Mouse (Mus musculus): ENCODE data around the gene Zscan10.
"Not testable (repeated sequence)": the region's sequence is repeated elsewhere in the genome, so short reads cannot be mapped to it uniquely, and the experiment has no call there.

The Zscan10 gene

DNA sequence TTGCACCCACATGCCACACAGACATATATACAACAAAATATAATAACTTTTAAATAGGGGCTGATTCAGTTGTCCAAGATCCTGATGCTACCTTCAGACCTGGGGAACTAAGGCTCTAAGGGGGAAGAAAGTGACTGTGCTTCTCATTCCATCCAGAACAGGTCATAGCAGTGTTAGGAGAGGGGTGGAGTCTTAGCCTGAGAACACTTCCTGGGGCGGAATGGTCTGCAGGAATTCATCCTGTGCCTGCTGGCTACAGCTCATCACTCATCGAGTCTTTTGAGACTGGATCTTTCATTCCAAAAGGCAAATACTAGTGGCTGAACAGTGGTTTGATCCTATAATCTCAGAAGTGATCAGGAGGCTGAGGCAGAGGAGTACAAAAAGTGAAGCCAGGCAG, 13.4 kb upstream of the Zscan10 start:
- no peak for DNase-seq (ENCODE audit: low read depth)

DNA sequence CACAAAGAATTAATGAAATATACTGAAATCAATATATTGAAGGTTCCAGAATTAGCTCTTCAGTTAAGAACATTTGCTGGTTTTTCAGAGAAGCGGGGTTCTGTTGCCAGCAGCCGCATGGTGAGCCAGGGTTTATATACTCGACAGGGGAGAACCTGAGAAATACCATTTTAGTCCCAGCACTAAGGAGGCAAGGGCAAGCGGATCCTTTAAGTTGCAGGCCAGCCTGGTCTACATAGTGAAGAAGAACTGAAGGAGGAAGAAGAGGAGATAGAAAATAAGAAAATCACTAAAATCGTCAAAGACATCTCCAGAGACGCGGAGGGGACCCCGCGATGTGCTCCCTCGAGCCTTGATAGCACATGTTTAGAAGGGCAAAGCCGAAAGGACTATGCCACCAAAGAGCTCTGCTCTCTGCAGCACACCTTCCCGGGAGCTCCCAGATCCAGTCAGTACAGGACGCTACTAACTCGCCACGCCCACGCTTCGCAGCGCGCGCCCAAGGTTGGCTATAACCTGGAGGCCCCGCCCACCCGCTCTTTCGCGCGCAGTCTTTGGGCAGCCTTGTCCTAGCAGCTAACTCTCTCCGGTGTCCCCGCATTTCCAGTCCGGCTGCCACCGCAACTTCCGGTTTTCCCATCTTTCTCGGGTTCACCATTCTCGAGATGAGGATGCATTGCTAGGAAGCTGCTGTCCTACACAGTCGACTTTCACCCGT, 8.3 kb upstream of the Zscan10 start:
- no peak for DNase-seq (ENCODE audit: low read depth)

DNA sequence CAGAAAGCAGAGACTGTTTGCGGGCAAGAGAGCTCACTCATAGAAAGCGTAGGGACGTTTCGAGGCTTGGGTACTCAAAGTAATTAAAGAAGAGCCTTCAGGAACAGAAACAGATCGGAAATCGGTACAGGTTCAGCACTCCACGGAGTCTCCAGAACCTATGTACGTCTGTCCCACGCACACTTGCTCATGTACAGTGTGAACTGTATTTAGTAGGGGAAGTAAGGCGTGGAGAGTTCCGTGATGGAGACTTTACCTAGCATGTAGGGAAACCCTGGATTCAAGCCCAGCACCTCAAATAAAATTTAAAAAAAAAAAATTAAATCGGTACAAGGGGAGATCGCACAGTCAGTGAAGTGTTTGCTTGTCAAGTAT, 7.7 kb upstream of the Zscan10 start:
- no peak for DNase-seq (ENCODE audit: low read depth)

DNA sequence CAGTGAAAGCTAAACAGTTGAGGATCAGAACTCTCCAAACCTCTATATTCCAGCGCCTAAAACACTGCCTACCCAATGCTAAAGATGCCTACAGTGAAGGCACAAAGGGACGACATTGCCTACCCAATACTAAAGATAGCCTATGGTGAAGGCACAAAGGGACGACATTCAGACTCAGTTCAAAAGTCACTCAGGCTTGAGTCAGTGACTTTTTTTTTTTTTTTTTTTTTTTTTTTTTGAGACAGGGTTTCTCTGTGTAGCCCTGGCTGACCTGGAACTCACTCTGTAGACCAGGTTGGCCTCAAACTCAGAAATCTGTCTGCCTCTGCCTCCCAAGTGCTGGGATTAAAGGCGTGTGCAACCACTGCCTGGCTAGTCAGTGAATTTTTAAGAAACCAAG, 5.5 kb upstream of the Zscan10 start:
- not testable (repeated sequence) for DNase-seq (ENCODE audit: low read depth)

DNA sequence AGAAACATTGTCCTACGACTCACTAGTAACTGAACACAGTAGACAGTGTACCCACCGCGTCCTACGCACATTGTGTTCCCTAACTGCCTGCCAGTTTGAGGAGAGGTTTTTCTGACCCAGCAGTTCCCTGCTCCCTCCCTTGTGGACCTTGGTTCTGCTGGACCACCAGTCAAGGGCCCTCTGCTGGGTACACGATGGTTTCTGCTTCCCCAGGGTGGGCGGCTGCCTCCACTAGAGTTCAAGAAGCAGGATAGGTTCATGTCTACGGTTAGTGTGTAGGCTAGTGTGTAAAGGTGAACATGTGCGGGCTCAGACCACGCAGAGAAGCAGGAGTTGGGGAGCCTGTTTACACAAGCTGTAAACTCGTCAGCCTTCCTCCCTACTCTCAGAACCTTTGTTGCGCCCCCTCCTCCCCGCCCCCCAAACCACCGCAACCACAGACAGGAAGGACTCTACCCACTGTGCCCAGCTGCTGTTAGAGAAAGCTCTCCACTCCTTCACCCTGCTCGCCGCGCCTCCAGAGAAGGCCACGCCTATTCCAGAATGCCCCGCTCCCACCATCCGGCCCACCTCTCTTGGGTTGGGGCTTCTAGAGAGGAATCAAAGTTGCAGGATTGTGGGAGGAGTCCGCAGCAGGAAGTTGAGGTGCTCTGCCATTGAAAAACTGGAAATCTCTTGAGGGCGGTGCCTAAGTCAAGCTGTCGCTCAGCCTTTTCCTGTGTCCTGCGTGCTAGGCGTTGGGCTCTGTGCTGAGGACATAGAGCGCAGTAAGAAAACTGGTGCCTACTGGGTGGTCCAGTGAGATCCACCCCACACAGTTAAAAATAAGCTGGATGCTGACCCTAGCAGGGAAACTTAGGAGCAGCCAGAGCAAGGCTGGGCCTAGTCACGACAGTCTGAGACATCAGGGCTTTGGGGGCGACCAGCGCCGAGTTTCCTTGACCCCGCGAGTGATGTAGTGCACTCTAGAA, 1.8 kb upstream of the Zscan10 start, which contains the start of gene Zfp13:
Zfp13 (minus strand) TSS at position 906 of the 971 bp plus-strand sequence.
- peak; percentile 99 for DNase-seq (ENCODE audit: low read depth)

DNA sequence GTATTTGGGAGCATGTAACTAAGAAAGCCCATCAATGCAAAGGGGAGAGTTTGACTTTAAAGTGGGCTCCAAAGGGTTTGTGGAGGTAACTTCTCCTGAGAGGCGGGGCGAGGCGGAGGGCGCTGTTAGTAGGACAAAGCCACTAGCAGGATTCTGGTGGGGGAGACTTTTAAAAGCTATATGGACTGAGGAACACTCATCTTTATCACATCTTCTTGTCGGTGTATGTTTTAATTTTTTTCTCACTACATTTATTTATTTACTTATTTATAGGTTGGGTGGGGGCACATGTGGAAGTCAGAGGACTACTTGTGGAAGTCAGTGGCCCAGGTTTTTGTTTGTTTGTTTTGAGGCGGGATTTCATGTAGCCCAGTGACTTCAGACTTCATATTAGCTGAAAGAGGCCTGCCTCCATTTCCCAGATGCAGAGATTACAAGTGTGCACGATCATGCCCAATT, 1.0 kb upstream of the Zscan10 start:
- peak; percentile 81 for DNase-seq (ENCODE audit: low read depth)

DNA sequence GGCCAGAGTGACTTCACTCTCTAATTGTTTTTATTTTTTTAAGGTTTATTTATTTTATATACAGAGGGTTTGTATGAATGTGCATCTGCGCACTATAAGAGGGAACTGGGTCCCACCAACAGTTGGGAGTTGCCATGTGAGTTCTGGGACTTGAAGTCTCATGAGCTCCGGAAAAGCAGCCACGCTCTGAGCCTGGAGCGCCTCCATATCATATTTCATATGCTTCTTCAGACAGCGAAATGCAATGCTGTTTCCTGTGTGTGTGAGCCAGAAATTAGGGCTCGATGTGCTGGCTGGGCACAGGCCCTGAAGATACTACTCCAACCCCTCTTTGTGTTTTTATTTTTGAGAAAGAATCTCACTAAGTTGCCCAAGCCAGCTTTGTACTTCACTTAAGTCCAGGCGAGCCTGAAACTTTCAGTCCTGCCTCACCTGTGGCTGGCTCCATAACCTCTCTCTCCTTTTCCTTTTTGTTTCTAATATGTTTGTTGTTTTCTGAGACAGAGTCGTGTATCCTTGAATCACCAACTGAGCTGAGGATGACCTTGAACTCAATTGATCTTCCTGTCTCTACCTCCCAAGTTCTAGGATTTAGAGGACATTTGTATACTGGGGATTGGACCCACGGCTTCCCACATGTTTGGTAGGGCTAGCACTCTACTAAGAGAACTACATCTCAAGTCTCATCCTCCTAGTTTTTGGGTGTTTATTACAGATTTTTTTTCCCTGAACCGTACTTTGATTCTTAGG, 1.4 kb downstream of the Zscan10 start:
- peak; percentile 59 for DNase-seq (ENCODE audit: low read depth)

DNA sequence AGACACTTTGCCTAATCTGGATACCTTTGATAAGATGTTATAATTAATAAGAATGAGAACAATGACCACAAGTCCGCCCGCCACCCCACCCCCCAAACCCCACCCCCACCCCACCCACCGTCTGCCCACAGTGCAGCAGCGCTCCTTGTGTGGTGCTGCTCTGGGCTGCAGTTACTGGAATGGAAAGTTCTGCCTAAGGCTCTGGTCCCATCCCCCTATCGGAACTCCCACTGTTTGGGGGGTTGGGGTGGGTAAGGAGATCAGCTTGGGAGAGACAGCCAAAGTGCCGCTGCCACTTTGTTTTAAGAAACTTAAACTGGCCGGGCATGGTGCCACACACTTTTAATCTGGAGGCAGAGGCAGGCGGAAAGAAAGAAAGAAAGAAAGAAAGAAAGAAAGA, 2.4 kb downstream of the Zscan10 start:
- DNase-seq (ENCODE audit: low read depth) = no peak

DNA sequence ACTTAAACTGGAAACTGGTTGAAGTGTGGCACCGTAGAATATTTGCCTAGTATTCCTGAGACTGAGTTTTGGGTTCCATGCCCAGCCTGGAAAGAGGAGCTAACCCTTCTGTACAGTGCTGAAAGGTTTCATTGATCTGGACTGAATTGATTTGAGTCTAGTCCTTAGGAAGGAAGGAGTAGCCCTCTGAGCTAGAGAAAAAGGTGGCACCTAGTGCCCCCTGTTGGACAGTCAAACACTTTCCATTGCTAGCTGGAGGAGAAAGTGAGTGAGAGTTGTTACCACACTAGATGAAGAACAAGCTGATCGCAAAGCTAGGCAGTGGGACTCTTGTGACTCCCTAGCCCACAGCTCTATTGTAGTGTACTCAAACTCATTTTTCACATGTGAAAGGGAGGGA, 2.9 kb downstream of the Zscan10 start:
- peak; percentile 77 for DNase-seq (ENCODE audit: low read depth)

DNA sequence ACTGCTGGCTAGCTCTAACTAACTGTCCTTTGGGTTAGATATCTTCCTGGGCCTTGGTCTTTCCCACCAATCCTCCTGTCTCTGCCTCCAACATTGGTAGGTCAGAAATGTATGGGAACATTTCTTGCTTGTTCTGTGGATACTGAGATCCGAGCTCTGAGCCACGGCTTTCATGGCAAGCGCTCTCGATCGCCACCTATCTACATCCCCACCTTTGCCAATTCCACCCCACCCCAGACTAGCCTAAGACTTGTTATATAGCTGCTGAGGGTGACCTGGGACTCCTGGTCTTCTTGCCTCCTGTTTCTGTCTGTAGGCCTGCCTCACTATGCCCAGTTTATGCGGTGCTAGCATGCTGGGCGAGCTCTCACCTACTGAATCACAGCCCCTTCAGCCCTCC, 3.7 kb downstream of the Zscan10 start:
- no peak for DNase-seq (ENCODE audit: low read depth)

DNA sequence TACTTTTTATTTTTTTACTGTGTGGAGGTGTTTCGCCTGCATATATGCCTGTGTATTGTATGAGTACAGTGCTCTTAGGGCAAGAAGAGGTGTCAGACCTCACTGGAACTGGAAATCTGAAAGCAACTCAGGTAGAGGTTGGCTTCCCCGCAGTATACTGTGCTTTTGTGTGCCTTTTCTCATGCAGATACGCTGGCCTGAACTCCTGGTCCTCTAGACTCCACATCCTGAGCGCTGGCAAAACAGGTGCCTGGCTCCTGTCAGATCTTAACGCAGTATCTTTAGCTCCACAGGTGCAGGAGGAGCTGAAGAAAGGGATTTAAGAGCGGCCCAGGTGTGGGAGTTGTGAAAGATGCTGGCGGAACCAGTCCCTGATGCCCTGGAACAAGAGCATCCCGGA, 4.6 kb downstream of the Zscan10 start:
- no peak for DNase-seq (ENCODE audit: low read depth)

DNA sequence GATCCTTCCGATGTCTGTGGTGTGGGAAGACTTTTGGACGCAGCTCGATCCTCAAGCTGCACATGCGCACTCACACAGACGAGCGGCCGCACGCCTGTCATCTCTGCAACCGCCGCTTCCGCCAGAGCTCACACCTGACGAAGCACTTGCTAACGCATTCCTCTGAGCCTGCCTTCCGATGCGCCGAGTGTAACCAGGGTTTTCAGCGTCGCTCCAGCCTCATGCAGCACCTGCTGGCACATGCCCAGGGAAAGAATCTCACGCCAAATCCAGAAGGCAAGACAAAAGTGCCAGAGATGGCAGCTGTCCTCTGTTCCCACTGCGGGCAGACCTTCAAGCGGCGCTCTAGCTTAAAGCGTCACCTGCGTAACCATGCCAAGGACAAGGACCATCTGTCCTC, 9.0 kb downstream of the Zscan10 start:
- no peak for DNase-seq (ENCODE audit: low read depth)

DNA sequence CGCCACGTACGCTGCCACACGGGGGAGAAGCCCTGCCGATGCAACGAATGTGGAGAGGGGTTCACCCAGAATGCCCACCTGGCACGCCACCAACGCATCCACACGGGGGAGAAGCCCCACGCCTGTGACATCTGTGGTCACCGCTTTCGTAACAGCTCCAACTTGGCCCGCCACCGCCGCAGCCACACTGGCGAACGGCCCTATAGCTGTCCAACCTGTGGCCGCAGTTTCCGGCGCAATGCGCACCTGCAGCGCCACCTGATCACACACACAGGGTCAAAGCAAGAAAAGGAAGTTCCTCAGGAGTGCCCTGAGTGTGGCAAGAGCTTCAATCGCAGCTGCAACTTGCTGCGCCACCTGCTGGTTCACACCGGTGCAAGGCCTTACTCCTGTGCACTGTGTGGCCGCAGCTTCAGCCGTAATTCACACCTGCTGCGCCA, 9.7 kb downstream of the Zscan10 start:
- DNase-seq (ENCODE audit: low read depth) = peak; percentile 74

DNA sequence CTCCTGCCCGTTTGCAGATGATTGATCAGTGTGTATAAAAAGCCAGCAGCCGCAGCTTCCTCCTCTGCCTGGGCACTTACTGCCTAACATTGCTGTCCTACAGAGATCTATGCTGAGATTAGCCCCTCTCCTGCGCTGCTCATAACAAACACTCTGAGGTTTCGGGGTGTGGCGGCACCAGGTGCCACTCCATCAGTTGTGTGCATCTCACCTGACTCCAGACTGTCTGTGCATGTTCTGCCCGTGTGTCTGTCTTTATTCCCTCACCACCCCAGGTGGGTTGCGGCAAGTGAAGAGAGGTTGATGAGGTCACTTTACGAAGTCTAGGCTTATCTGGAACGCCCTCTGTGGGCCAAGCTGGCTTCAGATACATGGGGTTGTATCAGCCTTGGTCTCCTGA, 16.4 kb downstream of the Zscan10 start:
- DNase-seq (ENCODE audit: low read depth) = no peak

DNA sequence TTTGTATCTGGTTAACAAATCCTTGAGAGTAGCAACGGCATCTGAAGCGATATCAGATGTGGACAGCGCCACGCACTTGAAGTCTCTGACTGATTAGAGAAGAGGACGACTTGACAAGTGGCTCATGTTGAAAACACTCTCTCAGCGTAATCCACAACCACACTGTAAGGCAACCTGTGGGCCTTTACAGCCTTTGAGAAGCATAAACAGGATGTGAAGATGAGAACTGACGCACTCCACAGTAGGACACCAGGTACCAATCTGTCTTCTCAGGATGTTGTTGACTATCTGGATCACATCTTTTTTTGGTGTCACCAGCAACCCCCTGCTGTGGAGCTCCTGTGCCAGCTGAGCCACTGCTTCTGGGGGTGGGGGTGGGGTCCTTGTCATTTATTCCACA, 19.7 kb downstream of the Zscan10 start:
- no peak for DNase-seq (ENCODE audit: low read depth)

DNA sequence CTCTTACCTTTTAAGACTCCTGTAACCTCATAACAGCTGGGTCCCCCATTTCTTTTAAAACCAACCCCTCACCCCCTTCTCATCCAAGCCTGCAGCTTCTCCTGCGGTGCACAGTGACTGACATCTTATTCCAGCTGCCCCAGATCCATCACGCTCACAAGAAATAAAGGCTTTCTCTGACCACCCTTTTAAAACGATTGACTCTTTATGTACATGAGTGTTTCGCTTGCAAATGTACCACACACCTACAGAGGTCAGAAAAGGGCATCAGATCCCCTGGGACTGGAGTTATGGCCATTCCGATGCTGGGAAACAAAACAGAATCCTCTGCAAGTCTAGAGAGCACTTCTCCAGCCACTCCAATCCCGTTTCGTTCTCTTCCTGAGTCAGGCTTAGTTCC, 27.2 kb downstream of the Zscan10 start:
- no peak for DNase-seq (ENCODE audit: low read depth)

DNA sequence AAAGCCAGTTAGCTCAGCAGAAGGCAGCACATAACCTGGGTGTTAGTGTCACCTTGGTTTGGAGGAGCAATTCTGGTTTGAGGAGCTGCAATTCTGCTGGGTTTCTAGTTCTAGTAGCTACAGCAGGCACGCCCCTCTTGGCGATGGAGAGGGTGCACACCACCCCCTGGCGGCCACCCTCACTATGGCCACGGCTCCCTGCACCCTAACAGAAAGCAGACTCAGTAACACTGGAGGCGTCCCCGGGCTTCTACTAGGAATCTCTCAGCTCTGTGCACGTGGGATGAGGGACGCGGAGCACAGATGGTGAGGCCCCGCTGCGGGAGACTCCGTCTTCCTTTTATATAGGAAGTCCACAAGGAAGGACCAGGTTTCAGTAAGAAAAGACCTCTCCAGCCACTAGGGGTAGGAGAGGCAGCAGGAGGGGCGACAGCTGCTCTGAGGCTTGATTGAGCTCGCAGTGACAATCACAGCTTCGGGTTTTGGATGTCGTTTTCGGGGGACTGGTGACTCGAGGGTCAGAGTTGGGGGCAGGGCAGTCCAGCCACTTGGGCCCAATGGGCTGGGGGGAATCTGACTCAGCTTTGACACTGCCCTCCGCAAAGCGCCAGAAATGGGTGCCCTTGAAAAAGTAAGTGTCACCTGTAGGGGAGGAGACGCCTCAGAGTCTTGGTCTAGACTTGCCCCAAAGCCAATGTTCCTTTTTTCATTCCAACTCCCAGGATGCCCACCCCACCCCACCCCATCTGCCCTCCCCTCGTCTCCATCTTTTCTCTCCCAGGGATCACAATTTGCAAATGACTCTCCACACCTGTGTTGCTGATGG, 29.8 kb downstream of the Zscan10 start:
- DNase-seq (ENCODE audit: low read depth) = peak; percentile 73

DNA sequence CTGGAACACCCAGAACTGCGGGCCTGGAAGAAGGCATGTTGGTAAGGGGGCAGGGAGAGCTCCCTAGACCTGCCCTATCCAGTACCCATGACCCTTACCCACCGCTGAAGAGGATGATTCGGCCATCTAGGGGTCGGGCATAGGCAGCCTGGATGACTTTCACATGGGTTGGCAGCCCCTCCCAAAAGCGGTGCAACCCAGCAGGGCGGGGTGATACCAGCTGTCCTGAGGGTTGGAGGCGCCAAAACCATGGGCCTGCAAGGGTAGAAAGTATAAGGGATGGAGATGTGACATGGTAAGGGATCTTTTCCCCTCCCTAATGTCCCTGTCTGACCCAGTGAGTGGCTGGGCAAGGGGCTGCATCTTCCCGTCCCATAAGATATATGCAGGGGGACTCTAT, 30.6 kb downstream of the Zscan10 start:
- DNase-seq (ENCODE audit: low read depth) = no peak

DNA sequence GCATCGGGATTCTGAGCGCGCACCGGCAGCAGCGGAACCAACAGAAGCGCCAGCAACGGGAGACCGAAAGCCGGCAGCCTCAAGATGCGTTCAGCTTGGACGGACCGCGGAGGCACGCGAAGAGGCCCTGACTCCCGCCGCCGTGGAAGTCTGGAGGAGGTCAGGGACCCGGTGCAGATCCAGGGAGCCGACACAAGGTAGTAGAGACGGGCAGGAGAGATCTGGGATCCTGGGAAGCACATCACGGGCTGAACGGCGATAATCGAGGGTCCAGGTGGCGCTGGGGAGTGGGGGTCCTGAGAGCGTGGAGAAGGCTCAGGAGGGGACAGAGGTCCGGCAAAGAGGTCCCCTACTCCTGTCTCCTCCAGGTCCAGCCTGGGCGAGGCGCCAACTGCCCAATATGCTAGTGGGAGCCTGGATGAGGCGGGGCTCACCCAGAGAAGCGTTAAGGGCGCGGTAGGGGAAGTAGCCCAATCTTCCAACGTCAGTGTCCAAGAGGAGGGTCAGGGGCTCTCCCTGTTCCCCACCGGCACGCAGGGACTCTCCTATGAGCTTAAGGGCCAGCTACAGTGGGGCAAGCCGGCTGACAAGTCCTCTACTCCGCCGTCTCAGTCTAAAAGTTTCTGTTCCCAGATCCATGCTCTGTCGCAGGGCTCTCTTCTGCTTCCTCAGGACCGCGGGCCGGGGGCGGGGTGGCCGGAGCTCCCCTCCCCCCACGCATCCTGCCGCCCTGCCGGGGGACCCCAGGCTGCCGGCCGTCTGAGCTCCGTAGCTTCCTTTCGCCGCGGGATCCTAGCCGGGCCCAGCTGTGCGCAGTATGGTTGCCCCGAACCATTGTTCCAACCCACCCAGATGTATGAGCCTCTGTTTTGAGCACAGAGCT, 44.2 kb downstream of the Zscan10 start, which contains the start of gene Mmp25:
Mmp25 (minus strand) TSS at position 665 of the 883 bp plus-strand sequence.
- no peak for DNase-seq (ENCODE audit: low read depth)

DNA sequence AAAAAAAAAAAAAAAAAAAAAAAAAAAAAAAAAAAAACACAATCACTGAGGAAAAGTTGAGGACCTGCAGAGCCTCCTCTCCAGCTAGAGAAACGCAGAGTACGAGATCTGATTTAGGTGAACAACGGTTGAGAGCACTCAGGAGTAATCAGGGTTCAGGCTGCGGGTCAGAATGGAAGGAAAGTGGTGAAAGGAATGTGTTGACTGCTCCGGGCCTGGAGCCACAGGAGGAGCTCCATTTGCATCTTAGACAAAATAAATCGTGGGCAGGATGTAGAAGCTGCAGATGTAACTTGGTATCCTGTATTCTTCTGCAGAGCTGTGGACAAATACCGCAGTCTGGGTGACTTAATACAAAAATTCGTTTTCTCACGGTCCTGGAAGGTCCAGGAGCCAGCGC, 45.2 kb downstream of the Zscan10 start:
- DNase-seq (ENCODE audit: low read depth) = no peak

Data from 416B (cell line).